Comparison of ENCODE assay signal across 26 mouse cellular contexts in genomic region chr9:65083075-65083765, GRCm38 (mm10). TPM values are rescaled to one million over a fixed set of nuclear protein-coding genes. Genes with fewer than 3 reads are reported as not detected.
DNase-seq lines count a peak whose midpoint lies in the region; ATAC-seq and TF ChIP-seq lines count a peak whose summit lies in the region.
"Had no signal": no experiment of that assay in that cellular context is flagged by ENCODE, and none has a peak within 500 bp of the region (broad histone marks: within the 10 kb centered on the region; RNA-seq: fewer than 3 reads in every experiment).

No protein-coding gene starts in this region.

- H3K36me3 ChIP-seq in E14TG2a.4 (ENCODE audit: insufficient read depth, low read length) = peaks cover 31% of the 10 kb centered on the region
- H3K36me3 ChIP-seq in midbrain, embryonic 13.5 days = peaks cover 62% of the 10 kb centered on the region

- H3K27ac ChIP-seq in midbrain, embryonic 13.5 days = no peak overlapping the region
- H3K27ac ChIP-seq: gastrocnemius, adult 2 months; heart, embryonic 15.5 days; hindbrain, embryonic 13.5 days; layer of hippocampus, adult 2 months; liver, embryonic 15.5 days; midbrain, embryonic 15.5 days had no signal

- 0 out of 2 replicates have a peak overlapping the region, but pooled peaks have one; percentile 27 for H3K4me3 ChIP-seq in E14TG2a.4 (replicated peaks; ENCODE audit: low read length)
- H3K4me3 ChIP-seq in midbrain, embryonic 13.5 days (replicated peaks) = no peak overlapping the region
- H3K4me3 ChIP-seq: gastrocnemius, adult 2 months; heart, embryonic 15.5 days; hindbrain, embryonic 13.5 days; layer of hippocampus, adult 2 months; liver, embryonic 15.5 days; midbrain, embryonic 15.5 days had no signal

- H3K4me1 ChIP-seq in E14TG2a.4 (replicated peaks; ENCODE audit: low read depth, low read length) = peaks cover 25% of the 10 kb centered on the region
- H3K4me1 ChIP-seq in midbrain, embryonic 13.5 days (replicated peaks) = no peaks in the 10 kb centered on the region
- H3K4me1 ChIP-seq: hindbrain, embryonic 13.5 days; midbrain, embryonic 15.5 days had no signal

- no peak overlapping the region for H3K4me2 ChIP-seq in midbrain, embryonic 13.5 days (replicated peaks)
- H3K4me2 ChIP-seq: heart, embryonic 15.5 days; hindbrain, embryonic 13.5 days; liver, embryonic 15.5 days; lung, embryonic 14.5 days; midbrain, embryonic 15.5 days had no signal

- peaks cover 10% of the 10 kb centered on the region; the same call in 1 of the 2 replicates for H3K9me3 ChIP-seq in E14TG2a.4 (ENCODE audit: low read length)
- no peaks in the 10 kb centered on the region for H3K9me3 ChIP-seq in midbrain, embryonic 13.5 days
- H3K9me3 ChIP-seq: heart, embryonic 15.5 days; hindbrain, embryonic 13.5 days; liver, embryonic 15.5 days; midbrain, embryonic 15.5 days had no signal

- no peak for TF ChIP-seq CTCF in E14TG2a.4 (conservative IDR thresholded peaks at IDR 0.05; ENCODE audit: low read length)

- H3K9ac ChIP-seq in midbrain, embryonic 13.5 days (replicated peaks) = no peak overlapping the region
- H3K9ac ChIP-seq: heart, embryonic 15.5 days; hindbrain, embryonic 13.5 days; liver, embryonic 15.5 days; lung, embryonic 14.5 days; midbrain, embryonic 15.5 days had no signal

- no peaks in the 10 kb centered on the region for H3K27me3 ChIP-seq in E14TG2a.4 (ENCODE audit: insufficient read depth, low read length)
- H3K27me3 ChIP-seq in midbrain, embryonic 13.5 days = no peaks in the 10 kb centered on the region
- H3K27me3 ChIP-seq: heart, embryonic 15.5 days; hindbrain, embryonic 13.5 days; liver, embryonic 15.5 days; midbrain, embryonic 15.5 days had no signal

- DNase-seq in heart, adult 11 months = peak; percentile 75
- no peak for DNase-seq in heart, adult 9 months (ENCODE audit: low spot score in 2 of 2)
- peak; percentile 10 for DNase-seq in T-cell, adult 2 months (ENCODE audit: low spot score)
- no peak for DNase-seq in layer of hippocampus, adult 8-10 months (ENCODE audit: low spot score in 2 of 2)
- no peak for DNase-seq in gastrocnemius, adult 8-10 months (ENCODE audit: low spot score in 2 of 2)
- DNase-seq: adrenal gland, adult 2 months; adrenal gland, postnatal 36 days; cerebellum, adult 2 months; cerebellum, postnatal 14 days; gastrocnemius, adult 2 months; kidney, adult 11 months; kidney, postnatal 36 days; liver; lung, embryonic 14.5 days; lung, postnatal 14 days; thymus, adult 2 months; thymus, postnatal 36 days had no signal

- peak; percentile 53 for ATAC-seq in inflammation-experienced regulatory T-cells, adult 6 months
- ATAC-seq in midbrain, embryonic 13.5 days = no peak
- ATAC-seq: forebrain, embryonic 14.5 days; midbrain, embryonic 15.5 days had no signal

- 93% methylated on average over 18 of the region's 18 CpGs for WGBS in midbrain, embryonic 13.5 days

RNA-seq across cellular contexts. Expression of gene Igdcc4, which starts 18.1 kb away (rescaled TPM):
- under 1 TPM in 2 of 3 experiments, not detected in 1; 0.24 to 0.28 TPM for polyA plus RNA-seq in inflammation-experienced regulatory T-cells, adult 6 months (2017; shearing (Covaris generic))
- total RNA-seq in layer of hippocampus, adult 8-10 months (2022) = 10 to 100 TPM; 44.3 to 49.9 (median 46.7) TPM
- total RNA-seq in gastrocnemius, adult 8-10 months (2022) = 10 to 100 TPM; 28.1 to 32.6 (median 30.4) TPM
- 11.0 and 12.6 TPM in 2 replicates for polyA plus RNA-seq in midbrain, embryonic 13.5 days (2015; fragmentation: Nextera tagmentation; extraction: Ambion mirVana)

RNA-seq across cellular contexts. Expression of gene Dpp8, which starts 51.0 kb away (rescaled TPM):
- 10 to 100 TPM; 18.2 to 26.5 (median 25.0) TPM for polyA plus RNA-seq in inflammation-experienced regulatory T-cells, adult 6 months (2017; shearing (Covaris generic))
- total RNA-seq in layer of hippocampus, adult 8-10 months (2022) = 100 to 1,000 TPM; 144 to 176 (median 162) TPM
- 100 to 1,000 TPM in 3 of 4 experiments, 10 to 100 TPM in 1; 96.7 to 118 (median 110) TPM for total RNA-seq in gastrocnemius, adult 8-10 months (2022)
- 40.4 and 45.5 TPM in 2 replicates for polyA plus RNA-seq in midbrain, embryonic 13.5 days (2015; fragmentation: Nextera tagmentation; extraction: Ambion mirVana)

RNA-seq across cellular contexts. Expression of gene Igdcc3, which starts 57.8 kb away (rescaled TPM):
- not detected for polyA plus RNA-seq in inflammation-experienced regulatory T-cells, adult 6 months (2017; shearing (Covaris generic))
- total RNA-seq in layer of hippocampus, adult 8-10 months (2022) = 1 to 10 TPM; 2.3 to 3.2 (median 2.5) TPM
- under 1 TPM; 0.10 to 0.17 (median 0.12) TPM for total RNA-seq in gastrocnemius, adult 8-10 months (2022)
- 23.5 and 25.2 TPM in 2 replicates for polyA plus RNA-seq in midbrain, embryonic 13.5 days (2015; fragmentation: Nextera tagmentation; extraction: Ambion mirVana)

Comparison
In these comparisons a context has a peak if more than half of its experiments do, and no peak if none do; other contexts are left out.
1. DNase-seq: peak in heart, adult 11 months (single experiment) and T-cell, adult 2 months (single experiment); none in heart, adult 9 months (0 of 2), layer of hippocampus, adult 8-10 months (0 of 2) and gastrocnemius, adult 8-10 months (0 of 2).